Mouse (Mus musculus): ENCODE data around the gene Vmn1r39.
"Not testable (repeated sequence)": the region's sequence is repeated elsewhere in the genome, so short reads cannot be mapped to it uniquely, and the experiment has no call there.

Gene Vmn1r39

DNA sequence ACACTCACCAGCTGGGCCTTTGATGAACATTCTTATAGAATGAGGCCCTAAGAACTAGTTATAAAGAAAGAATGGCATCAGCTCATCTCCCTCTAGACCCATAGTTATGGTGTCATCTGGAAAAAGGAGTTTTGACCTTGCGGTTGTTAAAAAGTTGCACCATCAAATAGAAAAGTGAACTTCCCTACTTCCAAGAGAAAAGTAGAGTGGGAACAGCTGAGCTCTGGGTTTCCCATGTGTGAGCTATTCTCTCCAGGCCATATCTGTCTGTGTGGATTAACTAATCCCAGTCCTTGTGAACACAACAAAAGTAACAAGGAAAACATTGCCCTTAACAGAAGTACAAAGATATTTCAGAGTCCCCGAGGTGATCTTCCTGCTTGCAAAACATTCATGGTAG, at the start of gene Vmn1r39:
TSS of gene Vmn1r39 (minus strand) at position 101 of the 400 bp plus-strand sequence.
- no peak for DNase-seq (ENCODE audit: low read depth, low spot score)

- no peak for DNase-seq (ENCODE audit: low read depth, low spot score)
Observed at GRCm38 (mm10) chr6:66859391-66859790, 49.0 kb upstream of the Vmn1r39 start.

DNA sequence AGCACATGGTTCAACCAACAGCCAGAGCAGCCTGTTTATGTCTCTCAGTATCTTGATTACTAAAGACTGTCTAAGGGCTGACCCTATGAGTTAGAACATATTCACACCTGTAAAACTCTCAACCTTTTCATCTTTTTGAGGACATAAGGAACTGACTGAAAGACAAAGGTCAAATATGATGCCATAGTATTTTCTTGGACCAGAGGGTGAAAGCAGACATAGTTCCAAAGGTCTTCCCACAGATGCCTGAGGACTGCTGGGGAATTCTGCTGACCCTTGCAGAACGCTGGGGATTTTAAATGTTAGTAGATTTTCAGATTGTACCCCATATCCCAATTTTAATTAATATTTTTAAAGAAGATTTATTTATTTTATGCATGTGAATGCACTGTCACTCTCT, 47.9 kb upstream of the Vmn1r39 start:
- no peak for DNase-seq (ENCODE audit: low read depth, low spot score)

- DNase-seq (ENCODE audit: low read depth, low spot score) = no peak
Observed at GRCm38 (mm10) chr6:66856236-66856635, 45.8 kb upstream of the Vmn1r39 start.

- DNase-seq (ENCODE audit: low read depth, low spot score) = no peak
Observed at GRCm38 (mm10) chr6:66848936-66849335, 38.5 kb upstream of the Vmn1r39 start.

DNA sequence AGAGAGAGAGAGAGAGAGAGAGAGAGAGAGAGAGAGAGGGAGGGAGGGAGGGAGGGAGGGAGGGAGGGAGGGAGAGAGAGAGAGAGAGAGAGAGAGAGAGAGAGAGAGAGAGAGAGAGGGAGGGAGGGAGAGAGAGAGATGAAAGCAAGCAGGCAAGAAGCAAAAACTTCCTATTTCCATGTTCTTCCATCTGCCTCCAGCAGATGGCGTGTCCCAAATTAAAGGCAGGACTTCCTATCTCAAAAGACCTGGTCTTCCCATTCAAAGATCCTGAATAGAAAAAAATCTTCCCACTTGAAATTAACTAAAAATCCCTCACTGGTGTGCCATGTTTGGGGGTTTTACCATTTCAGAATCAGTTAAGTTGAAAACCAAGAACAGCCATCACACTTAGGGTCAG, 30.2 kb upstream of the Vmn1r39 start:
- peak; percentile 39 for DNase-seq (ENCODE audit: low read depth, low spot score)

DNA sequence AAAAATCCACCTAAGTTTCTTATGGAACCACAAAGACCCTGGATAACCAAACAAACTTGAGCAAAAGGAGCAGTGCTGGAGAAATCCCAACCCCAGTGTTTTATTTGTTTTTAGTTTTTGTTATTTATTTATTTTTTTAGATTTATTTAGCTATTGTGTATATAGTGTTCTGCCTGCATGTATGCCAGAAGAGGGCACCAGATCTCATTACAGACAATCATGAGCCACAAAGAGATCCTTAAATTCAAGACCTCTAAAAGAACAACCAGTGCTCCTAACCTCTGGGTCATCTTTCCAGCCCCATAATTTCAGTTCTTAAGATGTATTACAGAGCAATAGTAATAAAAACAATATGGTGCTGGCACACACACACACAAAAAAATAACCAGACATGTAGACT, 26.5 kb upstream of the Vmn1r39 start:
- DNase-seq (ENCODE audit: low read depth, low spot score) = no peak

GRCm38 (mm10) chr6:66806311-66806710, 4.1 kb downstream of the Vmn1r39 start:
- DNase-seq (ENCODE audit: low read depth, low spot score) = no peak

GRCm38 (mm10) chr6:66805713-66806112, 4.7 kb downstream of the Vmn1r39 start:
- no peak for DNase-seq (ENCODE audit: low read depth, low spot score)

- not testable (repeated sequence) for DNase-seq (ENCODE audit: low read depth, low spot score)
Observed at GRCm38 (mm10) chr6:66782527-66782926, 27.9 kb downstream of the Vmn1r39 start, which contains the start of gene Vmn1r38. TSS of gene Vmn1r38 (minus strand) at chr6:66782627.

Data from CD4-positive helper T cell, adult 2 months (primary cell).